Mouse (Mus musculus): ENCODE measurements around the gene Ube2e1. TPM values are rescaled to one million over a fixed set of nuclear protein-coding genes. Genes with fewer than 3 reads are reported as not detected.
A peak's percentile ranks its signal among the peaks of the same experiment; 100 is the strongest.

Ube2e1 gene
- polyA plus RNA-seq (2015; fragmentation: Nextera tagmentation; extraction: Ambion mirVana), result 195 and 196 TPM in 2 replicates

DNA sequence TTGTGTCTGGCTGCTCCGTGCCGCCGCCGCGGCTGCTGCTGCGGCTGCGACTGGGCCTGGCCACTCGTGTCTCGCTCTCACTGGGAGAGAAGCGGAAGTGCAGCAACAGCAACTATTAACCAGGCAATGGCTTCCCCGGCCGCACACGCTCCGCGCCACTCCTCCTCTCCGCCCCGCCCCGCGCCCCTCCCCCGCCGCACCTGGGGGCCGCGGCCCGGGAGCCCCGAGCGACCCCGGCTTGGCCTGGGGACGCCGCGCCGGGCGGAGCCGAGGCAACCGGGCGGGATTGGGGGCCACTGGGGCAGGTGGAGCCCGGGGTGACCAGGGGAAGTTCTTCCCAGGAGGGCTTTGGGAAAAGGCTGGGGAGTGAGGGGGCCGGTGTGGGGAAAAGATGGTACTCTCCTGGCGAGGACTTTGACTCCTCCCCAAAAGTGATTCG, at the start of gene Ube2e1:
Gene Ube2e1 (minus strand): TSS at position 167 of the 439 bp plus-strand sequence.
- Histone ChIP-seq H3K27ac (replicated peaks) (peak within 1 kb of the TSS; percentile 88), H3K9ac (peak within 1 kb of the TSS; percentile 97), H3K27me3 (no peaks in the 10 kb centered on the region), H3K36me3 (no peaks in the 10 kb centered on the region), H3K9me3 (no peaks in the 10 kb centered on the region), H3K4me3 (peak within 1 kb of the TSS; percentile 91), H3K4me1 (replicated peaks) (peaks cover 28% of the 10 kb centered on the region), H3K4me2 (peak within 1 kb of the TSS; percentile 70)
- ATAC-seq (ENCODE audit: low FRiP score, low read depth), result peak; percentile 94
- WGBS, result under 1% methylated on average over 26 of the region's 39 CpGs

DNA sequence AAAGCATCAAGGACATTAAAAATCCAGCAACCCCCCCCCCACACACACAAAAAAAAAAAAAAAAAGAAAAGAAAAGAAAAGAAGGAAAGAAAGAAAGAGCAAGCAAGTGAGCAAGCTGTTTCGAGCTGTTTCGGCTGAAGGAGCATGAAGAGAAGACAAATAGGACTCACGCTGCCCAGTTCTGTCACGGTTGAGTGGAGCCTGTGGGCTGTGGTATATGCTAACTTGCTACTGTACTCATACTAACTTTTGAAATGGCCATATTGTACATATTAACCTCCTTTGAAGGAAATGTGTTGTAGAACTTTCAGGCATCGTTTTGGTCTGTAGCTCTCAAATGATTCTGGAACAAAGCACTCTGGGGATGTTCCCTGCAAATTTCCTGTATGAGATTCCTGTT, 48.2 kb upstream of the Ube2e1 start:
- Histone ChIP-seq H3K9ac (no peak overlapping the region), H3K27ac (replicated peaks) (no peak overlapping the region), H3K27me3 (no peaks in the 10 kb centered on the region), H3K9me3 (no peaks in the 10 kb centered on the region), H3K4me3 (no peak overlapping the region), H3K36me3 (no peaks in the 10 kb centered on the region), H3K4me1 (replicated peaks) (no peaks in the 10 kb centered on the region), H3K4me2 (no peak overlapping the region)
- ATAC-seq (ENCODE audit: low FRiP score, low read depth), result no peak
- 62% methylated on average over 5 of the region's 5 CpGs for WGBS

- Histone ChIP-seq H3K4me2 (no peak overlapping the region), H3K4me1 (replicated peaks) (peaks cover 5% of the 10 kb centered on the region; the same call in 1 of the 2 replicates), H3K27ac (replicated peaks) (no peak overlapping the region), H3K4me3 (no peak overlapping the region), H3K9me3 (no peaks in the 10 kb centered on the region), H3K9ac (no peak overlapping the region), H3K36me3 (no peaks in the 10 kb centered on the region), H3K27me3 (no peaks in the 10 kb centered on the region)
- 67% methylated on average over 8 of the region's 8 CpGs for WGBS
- peak; percentile 73 for ATAC-seq (ENCODE audit: low FRiP score, low read depth)
Observed at GRCm38 (mm10) chr14:18377944-18378575, 46.4 kb upstream of the Ube2e1 start.

DNA sequence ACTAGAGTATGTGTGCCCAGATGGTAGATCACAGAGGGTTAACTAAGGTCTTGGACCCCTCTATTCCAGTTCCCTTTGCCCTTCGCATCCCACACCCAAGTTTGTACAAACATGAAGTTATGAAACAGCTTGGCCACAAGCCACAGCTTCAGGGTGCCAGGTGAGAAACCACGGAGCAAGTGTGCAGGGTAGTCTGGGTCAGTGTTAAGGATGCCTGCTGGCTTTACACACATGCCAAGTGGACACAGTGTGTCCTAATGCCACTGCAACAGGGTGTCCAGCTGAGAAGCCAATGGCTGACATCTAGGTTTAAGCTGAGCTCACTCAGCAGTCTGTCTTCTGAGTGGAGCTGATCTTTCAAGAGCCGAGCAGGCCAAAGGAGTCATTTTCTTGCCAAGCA, 44.5 kb upstream of the Ube2e1 start:
- Histone ChIP-seq H3K4me2 (no peak overlapping the region), H3K9ac (no peak overlapping the region), H3K27ac (replicated peaks) (no peak overlapping the region), H3K4me3 (no peak overlapping the region), H3K4me1 (replicated peaks) (peaks cover 5% of the 10 kb centered on the region; the same call in 1 of the 2 replicates), H3K9me3 (no peaks in the 10 kb centered on the region), H3K36me3 (no peaks in the 10 kb centered on the region), H3K27me3 (no peaks in the 10 kb centered on the region)
- WGBS, result 71% methylated on average over 3 of the region's 3 CpGs
- ATAC-seq (ENCODE audit: low FRiP score, low read depth), result no peak

- Histone ChIP-seq H3K4me2 (no peak overlapping the region), H3K36me3 (no peaks in the 10 kb centered on the region), H3K4me3 (no peak overlapping the region), H3K27ac (replicated peaks) (no peak overlapping the region), H3K4me1 (replicated peaks) (peaks cover 5% of the 10 kb centered on the region; the same call in 1 of the 2 replicates), H3K9ac (no peak overlapping the region), H3K27me3 (no peaks in the 10 kb centered on the region), H3K9me3 (no peaks in the 10 kb centered on the region)
- ATAC-seq (ENCODE audit: low FRiP score, low read depth), result peak; percentile 39; the same call in 1 of the 2 replicates
- 48% methylated on average over 6 of the region's 6 CpGs for WGBS
Observed at GRCm38 (mm10) chr14:18373758-18374405, 42.2 kb upstream of the Ube2e1 start.

GRCm38 (mm10) chr14:18372761-18373610, 41.3 kb upstream of the Ube2e1 start:
- no peak overlapping the region for H3K4me3 ChIP-seq
- ATAC-seq (ENCODE audit: low FRiP score, low read depth), result no peak
- no peaks in the 10 kb centered on the region for H3K36me3 ChIP-seq
- no peaks in the 10 kb centered on the region for H3K27me3 ChIP-seq
- peaks cover 5% of the 10 kb centered on the region; the same call in 1 of the 2 replicates for H3K4me1 ChIP-seq (replicated peaks)
- WGBS, result 79% methylated on average over 9 of the region's 9 CpGs
- H3K27ac ChIP-seq (replicated peaks), result no peak overlapping the region
- no peak overlapping the region for H3K4me2 ChIP-seq
- no peak overlapping the region for H3K9ac ChIP-seq
- H3K9me3 ChIP-seq, result no peaks in the 10 kb centered on the region

- no peaks in the 10 kb centered on the region for H3K9me3 ChIP-seq
- H3K9ac ChIP-seq, result no peak overlapping the region
- H3K4me2 ChIP-seq, result no peak overlapping the region
- H3K27ac ChIP-seq (replicated peaks), result no peak overlapping the region
- no peaks in the 10 kb centered on the region for H3K36me3 ChIP-seq
- H3K4me1 ChIP-seq (replicated peaks), result peaks cover 5% of the 10 kb centered on the region; the same call in 1 of the 2 replicates
- no peaks in the 10 kb centered on the region for H3K27me3 ChIP-seq
- H3K4me3 ChIP-seq, result no peak overlapping the region
- no peak for ATAC-seq (ENCODE audit: low FRiP score, low read depth)
Observed at GRCm38 (mm10) chr14:18369031-18369430, 37.4 kb upstream of the Ube2e1 start.

- no peak for ATAC-seq (ENCODE audit: low FRiP score, low read depth)
- Histone ChIP-seq H3K4me2 (no peak overlapping the region), H3K36me3 (no peaks in the 10 kb centered on the region), H3K4me3 (no peak overlapping the region), H3K4me1 (replicated peaks) (no peaks in the 10 kb centered on the region), H3K27ac (replicated peaks) (no peak overlapping the region), H3K27me3 (no peaks in the 10 kb centered on the region), H3K9me3 (no peaks in the 10 kb centered on the region), H3K9ac (no peak overlapping the region)
- WGBS, result 48% methylated on average over 5 of the region's 5 CpGs
Observed at GRCm38 (mm10) chr14:18367025-18367424, 35.4 kb upstream of the Ube2e1 start.

DNA sequence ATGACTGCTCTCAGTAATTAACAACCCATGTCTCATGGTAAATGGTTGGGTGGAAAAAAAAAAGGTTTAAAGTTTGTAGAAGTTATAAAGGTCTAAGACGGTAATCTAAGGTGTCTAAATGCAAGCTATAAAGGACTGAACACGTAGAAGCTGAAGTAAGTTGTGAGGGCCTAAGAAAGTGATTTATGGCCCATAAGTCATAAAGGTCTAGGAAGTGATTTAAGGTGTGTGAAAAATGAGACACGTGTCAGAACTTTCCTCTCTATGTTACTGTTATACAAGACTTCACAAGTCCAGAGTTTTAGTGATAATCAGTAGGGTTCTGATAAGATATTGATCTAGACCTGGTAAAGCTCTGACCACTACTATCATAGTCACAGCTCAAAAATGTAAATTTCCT, 32.7 kb upstream of the Ube2e1 start:
- 90% methylated on average over 3 of the region's 3 CpGs for WGBS
- no peaks in the 10 kb centered on the region for H3K9me3 ChIP-seq
- no peak overlapping the region for H3K4me2 ChIP-seq
- H3K27me3 ChIP-seq, result no peaks in the 10 kb centered on the region
- no peak overlapping the region for H3K27ac ChIP-seq (replicated peaks)
- no peaks in the 10 kb centered on the region for H3K36me3 ChIP-seq
- H3K4me1 ChIP-seq (replicated peaks), result no peaks in the 10 kb centered on the region
- H3K4me3 ChIP-seq, result no peak overlapping the region
- no peak overlapping the region for H3K9ac ChIP-seq
- no peak for ATAC-seq (ENCODE audit: low FRiP score, low read depth)

- H3K4me1 ChIP-seq (replicated peaks), result no peaks in the 10 kb centered on the region
- H3K27ac ChIP-seq (replicated peaks), result no peak overlapping the region
- no peaks in the 10 kb centered on the region for H3K36me3 ChIP-seq
- no peak overlapping the region for H3K4me3 ChIP-seq
- WGBS, result 58% methylated on average over 2 of the region's 2 CpGs
- no peak; the same call in 1 of the 2 replicates for ATAC-seq (ENCODE audit: low FRiP score, low read depth)
- no peaks in the 10 kb centered on the region for H3K9me3 ChIP-seq
- H3K4me2 ChIP-seq, result no peak overlapping the region
- H3K9ac ChIP-seq, result no peak overlapping the region
- H3K27me3 ChIP-seq, result no peaks in the 10 kb centered on the region
Observed at GRCm38 (mm10) chr14:18356442-18356841, 24.8 kb upstream of the Ube2e1 start.

DNA sequence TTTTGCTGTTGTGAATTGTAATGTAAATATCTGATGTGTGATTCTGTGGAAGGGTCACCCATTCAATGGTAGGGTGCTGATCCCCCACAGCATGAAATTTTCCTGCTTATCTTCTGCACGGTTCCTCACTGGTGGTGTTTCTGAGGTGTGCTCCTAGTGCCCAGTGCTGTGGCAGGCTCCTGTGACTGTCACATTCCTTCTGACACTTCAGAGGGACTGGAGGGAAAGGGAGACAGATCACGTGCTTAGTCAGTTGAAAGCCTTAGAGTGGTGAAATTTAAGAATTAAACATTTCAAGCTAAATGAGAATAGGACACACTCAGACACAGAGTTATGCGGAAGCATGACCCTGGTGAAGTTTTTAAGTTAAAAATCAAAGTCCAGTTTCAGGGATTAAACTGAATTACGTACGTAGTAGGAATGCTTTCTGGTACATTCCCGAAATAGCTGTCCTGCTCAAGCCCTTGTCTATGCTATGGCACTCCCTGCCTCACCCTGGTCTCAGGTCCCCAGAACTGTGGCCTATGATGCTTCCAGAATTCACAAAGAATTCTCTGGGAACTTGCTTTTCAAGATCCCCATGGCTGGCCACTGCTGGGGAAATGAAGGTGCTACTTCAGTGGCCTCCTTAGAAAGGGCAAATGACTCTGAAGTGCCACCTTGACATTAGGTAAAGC, 24.0 kb upstream of the Ube2e1 start:
- no peak for ATAC-seq (ENCODE audit: low FRiP score, low read depth)
- Histone ChIP-seq H3K27me3 (no peaks in the 10 kb centered on the region), H3K27ac (replicated peaks) (no peak overlapping the region), H3K9ac (no peak overlapping the region), H3K36me3 (no peaks in the 10 kb centered on the region), H3K4me3 (no peak overlapping the region), H3K4me1 (replicated peaks) (no peaks in the 10 kb centered on the region), H3K4me2 (no peak overlapping the region), H3K9me3 (no peaks in the 10 kb centered on the region)
- 83% methylated on average over 6 of the region's 6 CpGs for WGBS

Data from hindbrain, embryonic 15.5 days (tissue).